Comparison of ENCODE assay signal across 8 mouse cellular contexts in genomic region chr10:94087367-94088077, GRCm38 (mm10). TPM values are rescaled to one million over a fixed set of nuclear protein-coding genes. Genes with fewer than 3 reads are reported as not detected.
DNase-seq lines count a peak whose midpoint lies in the region; ATAC-seq lines count a peak whose summit lies in the region.

No protein-coding gene starts in this region.

- ATAC-seq in inflammation-experienced regulatory T-cells, adult 6 months, result peak; percentile 96
- ATAC-seq in monocyte, adult 5-6 weeks (replicated peaks; ENCODE audit: insufficient number of reproducible peaks, low FRiP score, low TSS enrichment, poor library complexity, severe bottlenecking), result no peak

- DNase-seq in layer of hippocampus, adult 11-12 months (ENCODE audit: low spot score), result peak; percentile 21
- no peak for DNase-seq in layer of hippocampus, adult 9-10 months (ENCODE audit: low spot score)
- peak; percentile 32 for DNase-seq in brain, embryonic 18.5 days (ENCODE audit: low read depth, low spot score)
- DNase-seq in lung, postnatal 4 days, result peak; percentile 57 to 74
- DNase-seq in heart, adult 9 months (ENCODE audit: low spot score in 2 of 2), result no peak
- DNase-seq in left cerebral cortex, adult 11 months (ENCODE audit: low spot score), result no peak

RNA-seq across cellular contexts. Expression of gene Fgd6, which starts 51.7 kb away (rescaled TPM):
- 1 to 10 TPM in 2 of 3 experiments, under 1 TPM in 1; 0.50 to 1.6 (median 1.5) TPM for polyA plus RNA-seq in inflammation-experienced regulatory T-cells, adult 6 months (2017; shearing (Covaris generic))
- 1.5 to 3.0 TPM (median 2.9 TPM) in 3 replicates for total RNA-seq in monocyte, adult 5-6 weeks (2017)

RNA-seq across cellular contexts. Expression of gene Vezt, which starts 51.9 kb away (rescaled TPM):
- 10 to 100 TPM; 10.3 to 13.7 (median 10.3) TPM for polyA plus RNA-seq in inflammation-experienced regulatory T-cells, adult 6 months (2017; shearing (Covaris generic))
- total RNA-seq in monocyte, adult 5-6 weeks (2017), result 3.3 to 7.3 TPM (median 3.7 TPM) in 3 replicates

Comparison
In these comparisons a context has a peak if more than half of its experiments do, and no peak if none do; other contexts are left out.
1. DNase-seq: peak in layer of hippocampus, adult 11-12 months (single experiment), brain, embryonic 18.5 days (single experiment) and lung, postnatal 4 days (2 of 2); none in layer of hippocampus, adult 9-10 months (single experiment), heart, adult 9 months (0 of 2) and left cerebral cortex, adult 11 months (single experiment).